Mouse (Mus musculus) MEL (cell line): Measurements from ENCODE around the gene Olfr1053. TPM values are rescaled to one million over a fixed set of nuclear protein-coding genes. Genes with fewer than 3 reads are reported as not detected.

Experiments
- polyA plus RNA-seq, 2 experiments: library from polyadenylated mRNA; stranded (reverse) in 1 of 2; unstranded in 1 of 2; fragments of >175 nt in 1 of 2; fragments of >200 nt in 1 of 2; gene quantifications; 2 replicates each; pipeline versions ENCODE4 v1.2.1 to v1.2.4; 2012; ENCODE audit warnings: low replicate concordance in 2 of 2, low read depth in 1 of 2; ENCODE audit not compliant: insufficient read length in 2 of 2, insufficient read depth in 1 of 2, missing spikeins in 1 of 2
- total RNA-seq: library from RNA; depleted of rRNA; stranded (reverse); fragments of 300-350 nt; gene quantifications from 2 replicates; pipeline ENCODE4 v1.2.3, GENCODE M21; 2012; rRNA removed

Olfr1053 gene
- total and polyA plus RNA-seq, 3 experiments: not detected

Other genes with a start within 250 kb of the Olfr1053 start
- not detected in 2 replicates for gene Olfr1036, start 241.3 kb downstream of the Olfr1053 start, total RNA-seq
- gene Olfr1036, start 241.3 kb downstream of the Olfr1053 start, polyA plus RNA-seq: not detected
- gene Olfr1037, start 227.9 kb downstream of the Olfr1053 start, total RNA-seq: not detected in 2 replicates
- gene Olfr1037, start 227.9 kb downstream of the Olfr1053 start, polyA plus RNA-seq: not detected
- not detected in 2 replicates for gene Olfr1039, start 179.4 kb downstream of the Olfr1053 start, total RNA-seq
- not detected for gene Olfr1039, start 179.4 kb downstream of the Olfr1053 start, polyA plus RNA-seq
- gene Olfr1040, start 168.6 kb downstream of the Olfr1053 start, total RNA-seq: not detected in 2 replicates
- gene Olfr1040, start 168.6 kb downstream of the Olfr1053 start, polyA plus RNA-seq: not detected
- not detected in 2 replicates for gene Olfr1042, start 153.4 kb downstream of the Olfr1053 start, total RNA-seq
- gene Olfr1042, start 153.4 kb downstream of the Olfr1053 start, polyA plus RNA-seq: not detected
- not detected in 2 replicates for gene Olfr1043, start 147.8 kb downstream of the Olfr1053 start, total RNA-seq
- gene Olfr1043, start 147.8 kb downstream of the Olfr1053 start, polyA plus RNA-seq: not detected
- not detected in 2 replicates for gene Olfr1044, start 137.5 kb downstream of the Olfr1053 start, total RNA-seq
- gene Olfr1044, start 137.5 kb downstream of the Olfr1053 start, polyA plus RNA-seq: not detected
- gene Olfr52, start 129.6 kb downstream of the Olfr1053 start, total RNA-seq: not detected in 2 replicates
- not detected for gene Olfr52, start 129.6 kb downstream of the Olfr1053 start, polyA plus RNA-seq
- gene Olfr1045, start 112.3 kb downstream of the Olfr1053 start, total RNA-seq: not detected in 2 replicates
- not detected for gene Olfr1045, start 112.3 kb downstream of the Olfr1053 start, polyA plus RNA-seq
- not detected in 2 replicates for gene Olfr1046, start 96.0 kb downstream of the Olfr1053 start, total RNA-seq
- gene Olfr1046, start 96.0 kb downstream of the Olfr1053 start, polyA plus RNA-seq: not detected
- gene Olfr1047, start 83.9 kb downstream of the Olfr1053 start, total RNA-seq: not detected in 2 replicates
- gene Olfr1047, start 83.9 kb downstream of the Olfr1053 start, polyA plus RNA-seq: not detected
- not detected in 2 replicates for gene Olfr1048, start 75.0 kb downstream of the Olfr1053 start, total RNA-seq
- not detected for gene Olfr1048, start 75.0 kb downstream of the Olfr1053 start, polyA plus RNA-seq
- not detected in 2 replicates for gene Olfr1049, start 57.0 kb downstream of the Olfr1053 start, total RNA-seq
- not detected for gene Olfr1049, start 57.0 kb downstream of the Olfr1053 start, polyA plus RNA-seq
- gene Olfr1051, start 36.2 kb downstream of the Olfr1053 start, total RNA-seq: not detected in 2 replicates
- not detected for gene Olfr1051, start 36.2 kb downstream of the Olfr1053 start, polyA plus RNA-seq
- gene Olfr1052, start 22.8 kb downstream of the Olfr1053 start, total RNA-seq: not detected in 2 replicates
- not detected for gene Olfr1052, start 22.8 kb downstream of the Olfr1053 start, polyA plus RNA-seq
- not detected in 2 replicates for gene Olfr1054, start 20.1 kb upstream of the Olfr1053 start, total RNA-seq
- gene Olfr1054, start 20.1 kb upstream of the Olfr1053 start, polyA plus RNA-seq: not detected
- gene Olfr1055, start 35.0 kb upstream of the Olfr1053 start, total RNA-seq: 0.29 and 0.65 TPM in 2 replicates
- not detected for gene Olfr1055, start 35.0 kb upstream of the Olfr1053 start, polyA plus RNA-seq
- not detected in 2 replicates for gene Olfr1056, start 47.2 kb upstream of the Olfr1053 start, total RNA-seq
- gene Olfr1056, start 47.2 kb upstream of the Olfr1053 start, polyA plus RNA-seq: not detected
- not detected in 2 replicates for gene Olfr1057, start 63.1 kb upstream of the Olfr1053 start, total RNA-seq
- gene Olfr1057, start 63.1 kb upstream of the Olfr1053 start, polyA plus RNA-seq: not detected
- gene Olfr1058, start 73.3 kb upstream of the Olfr1053 start, total RNA-seq: not detected in 2 replicates
- gene Olfr1058, start 73.3 kb upstream of the Olfr1053 start, polyA plus RNA-seq: not detected
- gene Olfr1061, start 98.8 kb upstream of the Olfr1053 start, total RNA-seq: not detected in 2 replicates
- not detected for gene Olfr1061, start 98.8 kb upstream of the Olfr1053 start, polyA plus RNA-seq
- gene Olfr1062, start 111.5 kb upstream of the Olfr1053 start, total RNA-seq: not detected in 2 replicates
- not detected for gene Olfr1062, start 111.5 kb upstream of the Olfr1053 start, polyA plus RNA-seq
- not detected in 2 replicates for gene Olfr1065, start 135.3 kb upstream of the Olfr1053 start, total RNA-seq
- gene Olfr1065, start 135.3 kb upstream of the Olfr1053 start, polyA plus RNA-seq: not detected
- not detected in 2 replicates for gene Olfr1066, start 141.0 kb upstream of the Olfr1053 start, total RNA-seq
- gene Olfr1066, start 141.0 kb upstream of the Olfr1053 start, polyA plus RNA-seq: not detected
- not detected in 2 replicates for gene Olfr228, start 172.1 kb upstream of the Olfr1053 start, total RNA-seq
- gene Olfr228, start 172.1 kb upstream of the Olfr1053 start, polyA plus RNA-seq: not detected
- gene Olfr1076, start 193.2 kb upstream of the Olfr1053 start, total RNA-seq: not detected in 2 replicates
- not detected for gene Olfr1076, start 193.2 kb upstream of the Olfr1053 start, polyA plus RNA-seq
- gene Olfr1079, start 227.2 kb upstream of the Olfr1053 start, total RNA-seq: not detected in 2 replicates
- not detected for gene Olfr1079, start 227.2 kb upstream of the Olfr1053 start, polyA plus RNA-seq
- gene Olfr1080, start 243.0 kb upstream of the Olfr1053 start, total RNA-seq: not detected in 2 replicates
- gene Olfr1080, start 243.0 kb upstream of the Olfr1053 start, polyA plus RNA-seq: not detected